Mouse (Mus musculus) thymus, adult 2 months (tissue): ENCODE data around the gene Bnipl. TPM values are rescaled to one million over a fixed set of nuclear protein-coding genes. Genes with fewer than 3 reads are reported as not detected.
"Not testable (repeated sequence)": the region's sequence is repeated elsewhere in the genome, so short reads cannot be mapped to it uniquely, and the experiment has no call there.

Experiments used
- DNase-seq: peaks from one replicate; pipeline ENCODE4 v3.0.0; 2021
- H3K27ac ChIP-seq: fragments of 200-500 bp; 2 replicates; pipeline ENCODE4 v1.5.1; 2012; ENCODE audit warnings: low read length, control low read depth; ENCODE audit not compliant: control insufficient read depth, insufficient read depth
- H3K27me3 ChIP-seq: fragments of 200-500 bp; 2 replicates; pipeline ENCODE4 v1.6.1; 2012; ENCODE audit warnings: mild to moderate bottlenecking, low read length, moderate library complexity, mixed read lengths; ENCODE audit not compliant: control insufficient read depth, insufficient read depth
- H3K36me3 ChIP-seq: fragments of 200-500 bp; 2 replicates; pipeline ENCODE4 v1.6.1; 2012; ENCODE audit warnings: mild to moderate bottlenecking, low read length, moderate library complexity; ENCODE audit not compliant: control insufficient read depth, insufficient read depth
- H3K4me1 ChIP-seq: fragments of 200-500 bp; replicated peaks from 2 replicates; pipeline ENCODE4 v1.6.1; 2012; ENCODE audit warnings: low read length; ENCODE audit not compliant: control insufficient read depth, insufficient read depth
- H3K4me3 ChIP-seq: fragments of 200-500 bp; 2 replicates; pipeline ENCODE4 v1.5.1; 2012; ENCODE audit warnings: mild to moderate bottlenecking, low read length, control low read depth, moderate library complexity; ENCODE audit not compliant: control insufficient read depth, insufficient read depth
- CTCF ChIP-seq: fragments of 200-500 bp; IDR thresholded peaks from 2 replicates; pipeline ENCODE4 v1.5.1; 2012; ENCODE audit warnings: mild to moderate bottlenecking, control low read depth, low read length, moderate library complexity, borderline replicate concordance; ENCODE audit not compliant: control insufficient read depth, poor library complexity, insufficient read depth; ENCODE audit errors: extremely low read depth
- POLR2A ChIP-seq: fragments of 200-500 bp; IDR thresholded peaks from 2 replicates; pipeline ENCODE4 v1.6.1; 2012; ENCODE audit warnings: mild to moderate bottlenecking, low read length, control low read depth, moderate library complexity; ENCODE audit not compliant: control insufficient read depth, poor library complexity, insufficient read depth; ENCODE audit errors: extremely low read depth
- WGBS: fragments of 180-500 bp; shearing (Covaris S2); methylation state at CpG from one replicate; pipeline ENCODE4 v1.1.7; 2018; 5-methylcytosine and 5-hydroxymethylcytosine counted together
- polyA plus RNA-seq: library from polyadenylated mRNA; depleted of rRNA; stranded (reverse); fragments of >200 nt; gene quantifications from 2 replicates; pipeline ENCODE4 v1.2.3, GENCODE M21; 2012

The Bnipl gene
- polyA plus RNA-seq, 1 experiment, result 1.6 TPM

- H3K27me3 ChIP-seq, result no peaks in the 10 kb centered on the region
- peak; percentile 97 for DNase-seq
- peak within 1 kb of the TSS; percentile 87 for H3K27ac ChIP-seq
- peak; percentile 66 for TF ChIP-seq POLR2A
- peak; percentile 79; the same call in 1 of the 2 replicates for TF ChIP-seq CTCF
- peaks cover 8% of the 10 kb centered on the region; the same call in 1 of the 2 replicates for H3K36me3 ChIP-seq
- no peaks in the 10 kb centered on the region; the same call in 1 of the 2 replicates for H3K4me1 ChIP-seq
- H3K4me3 ChIP-seq, result peak within 1 kb of the TSS; percentile 90
- under 1% methylated on average over 56 of the region's 56 CpGs for WGBS
Observed at GRCm38 (mm10) chr3:95217255-95218134, 33.5 kb downstream of the Bnipl start, which contains the start of gene Gabpb2. Gene Gabpb2 (minus strand): TSS chr3:95217916.

GRCm38 (mm10) chr3:95216655-95217254 is 34.2 kb downstream of the Bnipl start:
- Histone ChIP-seq H3K4me3 (peak overlapping the region; percentile 90), H3K27ac (no peak overlapping the region), H3K4me1 (peaks cover 3% of the 10 kb centered on the region; the same call in 1 of the 2 replicates), H3K27me3 (no peaks in the 10 kb centered on the region), H3K36me3 (peaks cover 8% of the 10 kb centered on the region; the same call in 1 of the 2 replicates)
- 25% methylated on average over 4 of the region's 4 CpGs for WGBS
- no peak for TF ChIP-seq CTCF
- no peak for TF ChIP-seq POLR2A
- no peak for DNase-seq

- 100% methylated on average over 1 of the region's 1 CpGs for WGBS
- no peak for TF ChIP-seq CTCF
- TF ChIP-seq POLR2A, result no peak
- DNase-seq, result no peak
- Histone ChIP-seq H3K36me3 (peaks cover 8% of the 10 kb centered on the region; the same call in 1 of the 2 replicates), H3K4me1 (peaks cover 8% of the 10 kb centered on the region), H3K27me3 (no peaks in the 10 kb centered on the region), H3K27ac (no peak overlapping the region), H3K4me3 (no peak overlapping the region)
Observed at GRCm38 (mm10) chr3:95213609-95213975, 37.4 kb downstream of the Bnipl start.

GRCm38 (mm10) chr3:95212889-95213608 is 37.9 kb downstream of the Bnipl start:
- not testable (repeated sequence) for H3K27me3 ChIP-seq
- H3K36me3 ChIP-seq, result peaks cover 10% of the 10 kb centered on the region; the same call in 1 of the 2 replicates

GRCm38 (mm10) chr3:95210585-95210984 is 40.4 kb downstream of the Bnipl start:
- peak; percentile 53 for DNase-seq
- Histone ChIP-seq H3K27ac (no peak overlapping the region), H3K27me3 (no peaks in the 10 kb centered on the region), H3K36me3 (peaks cover 26% of the 10 kb centered on the region), H3K4me3 (no peak overlapping the region), H3K4me1 (peaks cover 8% of the 10 kb centered on the region)
- TF ChIP-seq CTCF (no peak), POLR2A (no peak)
- WGBS, result 0% methylated on average over 2 of the region's 2 CpGs

More at GRCm38 (mm10) chr3:95212889-95213608, 37.9 kb downstream of the Bnipl start:
- WGBS, result 93% methylated on average over 9 of the region's 10 CpGs
- not testable (repeated sequence) for DNase-seq, H3K4me1 ChIP-seq, H3K27ac ChIP-seq, H3K4me3 ChIP-seq

GRCm38 (mm10) chr3:95208286-95208685 is 42.7 kb downstream of the Bnipl start:
- peaks cover 44% of the 10 kb centered on the region for H3K36me3 ChIP-seq
- no peaks in the 10 kb centered on the region for H3K27me3 ChIP-seq
- no peak for DNase-seq
- peaks cover 8% of the 10 kb centered on the region for H3K4me1 ChIP-seq
- 94% methylated on average over 4 of the region's 4 CpGs for WGBS
- H3K27ac ChIP-seq, result no peak overlapping the region
- H3K4me3 ChIP-seq, result no peak overlapping the region
- TF ChIP-seq POLR2A (no peak), CTCF (no peak)
